Mouse (Mus musculus): ENCODE measurements around the gene Arhgef17. TPM values are rescaled to one million over a fixed set of nuclear protein-coding genes. Genes with fewer than 3 reads are reported as not detected.

Arhgef17 gene
- total RNA-seq, 1 experiment from 2014 or later = 0.59 TPM

DNA sequence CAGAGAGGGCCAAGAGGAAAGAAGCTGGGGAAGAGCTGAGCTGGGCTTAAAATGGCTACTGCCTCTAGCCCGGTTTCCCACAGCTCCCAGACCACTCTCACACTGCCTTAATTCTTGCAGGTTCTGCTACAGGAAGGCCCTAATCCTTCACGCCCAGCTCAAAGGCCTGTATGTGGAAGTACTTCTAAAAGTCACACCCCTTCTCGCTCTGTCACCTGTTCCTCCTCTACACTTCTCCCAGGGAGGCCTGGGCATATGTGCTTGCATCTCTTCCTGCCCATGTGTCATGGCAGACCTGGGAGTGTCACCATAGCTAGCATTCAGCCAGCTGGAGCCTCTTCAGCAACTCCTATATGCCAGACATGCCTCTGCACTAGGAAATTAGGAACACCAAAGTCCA, 78.5 kb downstream of the Arhgef17 start:
- ATAC-seq (replicated peaks; ENCODE audit: low read depth, poor library complexity, severe bottlenecking) = no peak

DNA sequence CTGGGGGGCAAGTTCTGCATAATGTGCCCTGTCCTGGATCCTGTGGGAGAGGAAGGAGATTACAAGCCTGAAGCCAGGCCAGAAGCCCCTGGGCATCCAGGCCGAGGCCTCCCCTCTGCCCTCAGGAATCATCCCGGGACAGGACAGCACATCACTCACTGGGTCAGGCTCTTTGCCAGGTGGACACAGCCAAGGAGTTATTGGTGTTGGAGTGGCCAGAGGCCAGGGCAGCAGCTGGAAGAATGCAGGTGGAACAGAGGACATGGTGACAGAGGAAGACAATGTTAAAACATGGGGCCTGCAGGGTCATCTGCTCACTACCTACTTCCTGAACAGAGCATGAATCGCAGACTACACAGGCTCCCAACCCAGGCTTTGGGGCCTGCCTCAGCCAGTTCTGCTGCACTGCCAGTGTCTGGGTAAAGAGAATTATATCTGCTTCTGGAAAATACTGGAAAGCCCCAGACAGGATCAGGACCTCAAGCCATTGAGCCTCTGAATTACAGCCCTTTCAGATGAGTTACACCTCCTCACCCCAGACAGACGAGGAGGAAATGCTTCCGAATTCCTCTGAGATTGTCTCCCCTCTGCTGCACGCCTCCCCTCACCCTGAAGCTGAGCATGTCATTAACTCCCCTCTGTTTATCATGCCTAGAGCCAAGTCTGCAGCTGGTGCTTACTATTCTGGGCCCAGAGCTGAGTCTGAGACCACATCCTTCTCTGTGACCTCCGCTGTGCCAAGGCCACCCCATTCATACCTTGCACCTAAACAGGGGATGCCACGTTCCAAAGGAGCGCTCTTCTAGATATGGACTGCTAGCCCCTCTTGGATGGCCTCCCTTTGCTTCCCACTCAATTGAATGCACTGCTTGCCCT, 80.2 kb downstream of the Arhgef17 start:
- ATAC-seq (replicated peaks; ENCODE audit: low read depth, poor library complexity, severe bottlenecking) = no peak

DNA sequence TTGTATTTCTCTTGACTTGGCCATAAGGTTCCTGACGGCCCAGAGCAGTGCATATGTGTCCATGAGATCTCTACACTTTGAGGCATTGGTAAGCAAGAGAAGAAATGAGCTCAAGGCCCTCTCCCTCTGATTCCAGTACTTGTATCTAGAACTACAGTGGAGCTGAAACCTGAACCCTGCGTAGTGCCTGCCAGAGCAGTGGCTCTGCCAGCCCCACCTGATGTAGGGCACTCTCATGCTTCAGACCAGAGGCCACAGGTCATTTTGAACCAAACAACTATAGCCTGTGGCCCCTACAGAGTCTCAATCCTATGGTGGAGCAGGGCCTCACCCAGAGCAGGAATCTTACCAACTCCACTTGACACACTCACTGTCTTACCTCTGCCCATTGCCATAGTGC, 82.4 kb downstream of the Arhgef17 start:
- no peak for ATAC-seq (replicated peaks; ENCODE audit: low read depth, poor library complexity, severe bottlenecking)

DNA sequence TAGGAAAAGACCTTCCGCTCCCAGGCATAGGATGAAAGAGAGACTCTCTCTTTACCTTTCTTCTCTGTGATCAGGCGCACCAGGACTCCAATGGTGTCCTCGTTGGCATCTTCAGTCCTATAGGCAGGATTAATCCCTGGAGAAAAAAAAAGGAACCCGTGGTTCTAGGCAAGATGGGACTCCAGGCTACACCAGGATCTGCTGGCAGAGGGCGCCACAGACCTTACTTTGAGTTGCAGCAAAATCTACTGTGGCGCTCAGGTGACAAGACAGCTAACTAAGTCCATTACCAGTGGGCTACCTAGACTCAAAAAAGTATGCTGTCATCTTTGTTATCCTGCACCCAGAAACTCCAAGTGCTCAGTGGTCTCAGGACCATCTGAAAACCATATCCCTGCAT, 83.2 kb downstream of the Arhgef17 start:
- 0 out of 2 replicates have a peak, but pooled peaks have one; percentile 4 for ATAC-seq (replicated peaks; ENCODE audit: low read depth, poor library complexity, severe bottlenecking)

DNA sequence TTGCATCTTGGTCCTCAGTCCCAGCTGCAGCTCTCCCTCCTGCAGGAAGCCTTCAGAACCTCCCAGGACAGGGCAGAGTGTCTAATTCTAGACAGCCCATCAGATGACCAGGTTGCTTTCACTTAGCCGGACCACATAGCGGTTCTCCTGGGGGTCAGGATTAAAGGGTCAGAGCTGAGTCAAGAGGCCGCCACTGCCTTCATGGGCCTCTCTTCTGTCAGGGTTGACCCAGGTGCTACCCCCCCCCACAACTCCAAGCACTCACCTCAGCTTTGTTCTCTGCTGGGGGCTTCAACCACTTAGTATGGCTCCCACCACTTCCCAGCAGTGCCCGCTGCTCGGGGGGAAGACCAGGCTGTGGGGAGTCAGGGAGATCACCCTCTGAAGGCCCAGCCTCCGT, 84.8 kb downstream of the Arhgef17 start:
- ATAC-seq (replicated peaks; ENCODE audit: low read depth, poor library complexity, severe bottlenecking) = no peak

DNA sequence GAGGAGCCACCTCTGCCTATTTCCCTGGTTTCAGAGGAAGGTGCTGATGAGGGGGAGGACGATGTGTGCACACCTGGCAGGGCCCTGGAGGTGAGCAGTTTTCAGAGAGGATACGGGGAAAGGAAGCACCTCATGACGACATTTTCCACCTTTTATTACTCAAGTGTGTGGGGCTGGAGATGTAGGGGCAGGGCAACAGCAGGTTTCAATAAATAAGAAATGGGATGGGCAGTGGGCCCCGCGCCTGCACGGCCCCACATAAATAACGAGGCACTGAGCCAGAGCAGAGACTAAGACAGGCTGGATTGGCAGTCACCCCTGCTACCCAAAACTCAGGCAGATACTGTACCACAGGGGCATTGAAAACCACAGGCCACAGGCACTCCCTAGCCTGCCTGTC, 85.9 kb downstream of the Arhgef17 start:
- ATAC-seq (replicated peaks; ENCODE audit: low read depth, poor library complexity, severe bottlenecking) = peak; percentile 44

DNA sequence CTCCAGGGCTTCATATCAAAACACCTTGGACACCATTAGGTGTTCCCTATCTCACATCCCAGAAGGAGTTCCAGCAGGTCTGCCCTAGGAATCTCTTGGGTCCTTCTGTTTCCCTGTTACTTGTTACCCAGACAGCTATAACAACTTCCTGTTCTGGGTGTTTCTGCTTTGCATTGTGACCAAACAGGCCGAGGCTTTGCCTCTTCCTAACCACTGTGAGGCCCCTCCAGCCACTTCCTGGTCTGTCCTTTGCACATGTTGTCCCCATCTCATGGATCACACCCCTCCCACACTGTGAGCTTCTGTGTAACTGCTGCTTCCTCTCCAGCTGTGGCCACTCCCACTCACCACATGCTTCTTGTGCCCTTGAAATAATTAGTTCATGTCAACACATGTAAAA, 86.5 kb downstream of the Arhgef17 start:
- peak; percentile 84 for ATAC-seq (replicated peaks; ENCODE audit: low read depth, poor library complexity, severe bottlenecking)

DNA sequence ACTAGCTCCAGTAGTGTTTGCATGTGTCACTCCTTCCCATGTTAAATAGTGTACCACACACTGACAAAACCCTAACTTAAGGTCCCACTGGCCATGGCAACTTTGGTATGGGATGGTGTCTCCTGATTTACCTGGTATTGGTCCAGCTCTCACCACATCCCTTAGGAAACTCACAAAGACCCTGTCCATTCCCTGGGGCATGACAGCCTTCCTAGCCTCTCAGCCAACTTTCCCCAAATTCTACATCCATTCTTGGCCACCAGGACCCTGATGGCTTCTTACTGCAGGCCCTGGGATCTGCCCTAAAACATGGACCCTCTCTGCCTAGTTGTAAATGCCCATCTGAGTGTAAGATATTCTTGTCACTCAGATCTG, 86.9 kb downstream of the Arhgef17 start:
- no peak for ATAC-seq (replicated peaks; ENCODE audit: low read depth, poor library complexity, severe bottlenecking)

DNA sequence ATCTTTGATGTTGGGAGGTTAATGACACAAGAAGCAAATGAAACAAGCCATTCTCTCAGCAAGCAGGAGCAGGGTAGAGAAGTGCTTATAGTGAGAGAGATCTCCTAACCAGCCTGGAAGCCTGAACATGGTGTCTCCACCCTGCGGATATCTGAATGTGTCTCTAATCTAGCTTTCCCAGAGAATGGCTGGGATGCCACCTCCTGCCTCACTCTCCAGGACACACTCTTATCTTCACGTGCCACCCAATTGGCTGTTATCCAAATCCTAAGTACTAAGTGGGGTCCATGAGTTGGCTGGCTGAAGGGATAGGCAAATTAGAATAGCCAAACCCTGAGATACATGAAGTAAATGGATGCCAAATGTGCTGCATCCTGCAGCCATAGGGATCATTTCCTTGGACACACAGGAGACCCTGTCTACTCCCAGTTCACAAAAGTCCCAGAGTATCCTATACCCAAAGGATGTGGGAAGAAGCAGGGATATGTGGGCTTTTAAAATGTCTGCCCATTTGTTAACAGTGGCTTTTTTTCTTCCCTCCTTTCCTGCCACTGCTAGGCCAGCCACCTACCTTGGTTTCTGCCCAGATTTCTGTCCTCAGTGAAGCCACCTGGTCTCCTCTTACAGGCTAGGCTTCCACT, 87.4 kb downstream of the Arhgef17 start:
- ATAC-seq (replicated peaks; ENCODE audit: low read depth, poor library complexity, severe bottlenecking) = peak; percentile 41

DNA sequence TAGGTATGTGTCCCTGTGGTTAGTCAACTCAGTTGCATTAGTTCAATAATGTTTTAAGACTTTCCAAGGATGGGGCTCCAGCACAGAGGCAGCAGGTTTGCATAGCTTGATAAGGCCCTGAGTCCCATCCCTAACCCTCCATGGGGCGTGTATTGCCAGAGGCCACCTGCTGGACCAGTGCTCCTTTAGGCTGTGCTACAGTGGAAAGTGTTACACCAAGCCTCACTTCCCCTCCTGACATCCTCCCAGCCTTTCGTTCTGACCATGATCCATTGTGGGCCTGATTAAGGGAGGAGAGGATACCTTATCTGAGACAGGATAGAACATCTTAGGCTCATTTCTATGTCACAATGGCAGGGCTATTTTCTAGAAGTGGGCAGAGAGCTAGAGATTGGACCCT, 88.0 kb downstream of the Arhgef17 start:
- no peak for ATAC-seq (replicated peaks; ENCODE audit: low read depth, poor library complexity, severe bottlenecking)

DNA sequence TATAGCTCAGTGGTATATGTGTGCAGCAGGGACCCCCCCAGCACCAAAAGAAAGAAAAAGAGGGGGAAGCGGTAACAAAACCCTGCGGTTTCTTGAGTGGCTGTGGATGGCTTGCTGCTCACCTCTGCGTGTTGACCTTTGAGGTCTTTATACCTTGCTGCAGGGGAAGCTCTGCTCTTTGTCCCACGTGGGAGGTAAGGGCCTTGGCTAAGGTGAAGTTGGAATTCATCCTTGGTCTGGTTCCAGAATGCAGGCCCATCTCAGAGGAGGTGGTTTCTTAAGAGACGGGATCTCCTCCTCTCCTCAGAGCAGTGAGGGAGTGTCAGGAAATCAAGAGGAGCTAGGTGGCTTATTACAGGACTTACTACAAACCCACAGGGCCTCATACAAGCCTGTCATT, 89.7 kb downstream of the Arhgef17 start:
- ATAC-seq (replicated peaks; ENCODE audit: low read depth, poor library complexity, severe bottlenecking) = no peak

DNA sequence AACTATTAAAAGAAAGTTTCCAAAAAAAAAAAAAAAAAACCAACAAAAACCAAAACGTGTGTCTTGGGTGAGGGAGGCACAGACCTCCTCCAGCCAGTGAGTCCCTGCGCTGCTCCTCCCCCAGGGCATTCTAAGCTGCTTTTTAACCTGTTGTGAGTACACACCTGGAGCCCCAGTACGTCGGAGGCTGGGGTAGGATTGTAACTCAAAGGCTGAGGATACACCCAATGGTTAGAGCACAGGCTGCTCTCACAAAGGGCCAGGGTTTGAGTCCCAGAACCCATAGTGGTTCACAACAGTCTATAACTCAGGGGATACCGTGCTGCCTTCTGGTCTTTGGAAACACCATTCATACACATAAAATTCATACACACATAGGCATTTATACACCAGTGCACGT, 90.3 kb downstream of the Arhgef17 start:
- no peak for ATAC-seq (replicated peaks; ENCODE audit: low read depth, poor library complexity, severe bottlenecking)

DNA sequence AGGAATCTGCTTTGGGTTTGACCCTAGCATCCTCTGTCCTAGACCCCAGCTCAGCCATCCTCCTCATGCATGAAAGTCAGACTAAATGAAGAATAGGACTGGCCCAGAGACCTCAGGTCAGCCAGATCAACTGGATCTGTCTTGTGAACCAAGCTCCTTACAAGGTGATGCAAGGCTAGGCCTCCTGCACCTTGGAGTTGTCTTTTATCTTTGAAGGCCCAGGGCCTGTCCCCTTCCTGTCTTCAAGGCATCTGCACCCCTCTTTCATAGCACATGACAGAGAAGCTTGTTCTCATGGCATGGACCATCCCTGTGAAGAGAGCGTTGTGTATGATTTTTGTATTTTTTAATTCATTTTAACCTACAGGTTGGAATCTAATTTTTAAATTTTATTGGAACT, 91.0 kb downstream of the Arhgef17 start:
- no peak for ATAC-seq (replicated peaks; ENCODE audit: low read depth, poor library complexity, severe bottlenecking)

DNA sequence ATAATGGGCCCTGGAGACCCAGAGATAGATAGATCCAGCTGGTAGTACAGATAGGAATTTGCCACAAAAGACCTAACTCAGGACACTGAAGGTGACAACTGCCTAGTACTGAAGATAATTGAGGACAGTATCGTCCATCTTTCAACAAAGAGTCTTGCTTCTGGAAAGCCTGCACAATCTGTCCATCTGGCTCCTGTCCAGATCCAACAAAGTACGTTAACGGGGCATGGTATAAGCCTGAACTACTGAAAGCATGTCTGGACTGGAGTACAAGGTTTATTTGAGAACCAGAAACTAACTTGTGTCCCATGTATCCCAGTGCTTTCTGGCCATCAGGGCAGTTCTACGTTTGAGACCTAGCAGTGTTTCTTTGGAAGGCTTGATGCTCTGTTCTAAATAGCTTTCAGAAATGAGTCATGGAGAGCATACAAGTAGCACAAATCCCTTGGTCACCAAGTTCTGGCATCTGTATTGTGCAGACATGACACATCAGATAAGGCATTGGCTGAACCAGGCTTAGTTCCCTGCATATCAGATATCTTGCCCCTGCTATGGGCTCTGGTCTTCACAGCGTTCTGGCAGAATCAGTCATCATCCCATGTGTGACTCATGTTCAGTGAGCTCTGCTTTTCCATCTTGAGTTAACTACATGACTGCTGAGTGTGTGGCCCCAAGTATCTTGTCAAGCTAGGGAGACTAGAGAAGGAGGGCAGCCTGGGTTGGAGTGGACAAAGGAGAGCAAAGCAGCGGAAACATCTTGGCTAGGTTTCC, 92.1 kb downstream of the Arhgef17 start:
- ATAC-seq (replicated peaks; ENCODE audit: low read depth, poor library complexity, severe bottlenecking) = no peak

DNA sequence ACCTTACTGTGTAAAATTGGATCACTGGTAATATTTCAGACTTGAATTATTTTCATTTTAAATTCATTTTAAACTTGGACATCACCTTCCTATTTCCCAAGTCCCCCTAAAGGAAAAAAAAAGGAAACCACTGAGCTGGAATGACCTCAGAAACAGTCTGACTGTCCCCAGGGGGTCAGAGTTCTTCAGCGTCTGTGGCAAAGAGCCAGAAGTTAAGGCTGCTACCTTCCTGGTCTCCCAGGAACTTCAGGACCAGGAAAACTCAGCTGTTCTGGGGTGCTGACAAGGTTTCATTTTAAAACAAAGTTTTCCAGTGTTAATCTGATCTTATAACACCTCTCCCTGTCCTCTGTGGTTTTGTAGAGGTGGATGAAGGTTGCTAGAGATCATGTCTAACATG, 94.2 kb downstream of the Arhgef17 start:
- ATAC-seq (replicated peaks; ENCODE audit: low read depth, poor library complexity, severe bottlenecking) = no peak

DNA sequence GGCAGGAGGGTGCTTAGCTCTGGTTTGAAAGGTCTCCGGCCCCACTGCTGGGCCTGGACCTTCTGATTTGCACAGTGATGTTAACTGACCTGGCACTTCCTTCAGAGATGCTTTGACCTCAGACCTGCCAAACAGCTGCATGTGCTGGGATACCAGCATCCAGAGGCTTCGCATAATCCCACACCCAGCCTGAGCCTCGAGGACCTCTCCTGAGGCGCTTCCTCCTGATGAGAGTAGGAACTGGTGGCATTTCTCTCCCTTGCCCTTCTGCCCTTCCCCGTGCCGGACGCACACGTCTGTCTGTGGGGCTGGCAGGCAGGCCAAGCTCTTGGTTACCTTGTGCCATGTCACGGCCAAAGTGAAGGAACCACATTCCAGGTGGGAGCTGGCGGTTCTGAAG, 95.2 kb downstream of the Arhgef17 start:
- no peak for ATAC-seq (replicated peaks; ENCODE audit: low read depth, poor library complexity, severe bottlenecking)

DNA sequence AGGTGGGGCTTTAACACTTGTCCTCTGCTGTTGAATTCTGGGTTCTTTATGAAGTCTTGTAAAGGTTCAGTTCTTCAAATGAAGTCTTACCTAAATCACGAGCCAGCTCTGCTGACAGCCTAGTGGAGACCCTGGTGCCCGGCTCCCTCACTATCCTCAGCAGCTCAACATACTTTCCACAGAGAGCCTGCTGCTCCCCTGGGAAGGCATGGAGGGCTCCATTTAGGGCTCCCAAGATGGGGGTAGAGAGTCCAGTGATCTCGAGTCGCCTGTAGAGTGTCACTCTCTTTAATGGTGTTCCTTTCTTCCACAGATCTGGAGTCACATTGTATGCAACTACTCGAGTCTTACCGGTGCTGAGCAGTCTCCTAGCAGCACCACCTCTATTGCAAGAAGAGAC, 96.2 kb downstream of the Arhgef17 start:
- ATAC-seq (replicated peaks; ENCODE audit: low read depth, poor library complexity, severe bottlenecking) = no peak

DNA sequence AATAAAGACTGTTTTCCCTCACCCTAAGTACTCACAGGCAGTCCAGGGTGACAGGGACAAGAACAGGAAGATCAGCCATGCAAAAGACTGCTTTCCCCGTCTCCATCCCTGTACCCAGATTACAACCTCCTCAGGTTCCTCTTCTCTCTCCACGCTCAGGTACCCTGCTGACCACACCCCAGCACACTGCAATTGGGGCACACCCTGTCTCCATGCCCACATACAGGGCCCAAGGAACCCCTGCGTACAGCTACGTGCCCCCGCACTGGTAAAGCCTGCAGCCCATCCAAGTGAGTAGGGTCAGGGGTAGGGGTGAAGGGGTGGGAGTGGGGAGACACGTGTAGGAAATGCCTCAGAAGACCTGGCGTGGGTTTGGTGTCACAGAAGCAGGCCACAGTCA, 96.7 kb downstream of the Arhgef17 start:
- no peak for ATAC-seq (replicated peaks; ENCODE audit: low read depth, poor library complexity, severe bottlenecking)

DNA sequence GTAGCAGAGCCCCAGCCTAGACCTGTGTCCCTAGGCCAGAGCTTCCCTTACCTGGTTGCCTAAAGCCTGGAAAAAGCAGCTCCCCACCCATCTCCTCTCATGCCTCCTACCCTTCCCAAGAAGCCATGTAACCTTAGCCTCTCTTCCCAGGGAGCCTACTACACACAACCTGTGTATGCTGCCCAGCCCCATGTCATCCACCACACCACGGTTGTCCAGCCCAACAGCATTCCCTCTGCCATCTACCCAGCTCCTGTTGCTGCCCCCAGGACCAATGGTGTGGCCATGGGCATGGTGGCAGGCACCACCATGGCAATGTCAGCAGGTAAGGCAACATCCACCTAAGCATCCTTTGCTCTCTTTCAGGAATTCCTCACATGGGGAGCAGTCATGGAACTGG, 98.0 kb downstream of the Arhgef17 start:
- no peak for ATAC-seq (replicated peaks; ENCODE audit: low read depth, poor library complexity, severe bottlenecking)

DNA sequence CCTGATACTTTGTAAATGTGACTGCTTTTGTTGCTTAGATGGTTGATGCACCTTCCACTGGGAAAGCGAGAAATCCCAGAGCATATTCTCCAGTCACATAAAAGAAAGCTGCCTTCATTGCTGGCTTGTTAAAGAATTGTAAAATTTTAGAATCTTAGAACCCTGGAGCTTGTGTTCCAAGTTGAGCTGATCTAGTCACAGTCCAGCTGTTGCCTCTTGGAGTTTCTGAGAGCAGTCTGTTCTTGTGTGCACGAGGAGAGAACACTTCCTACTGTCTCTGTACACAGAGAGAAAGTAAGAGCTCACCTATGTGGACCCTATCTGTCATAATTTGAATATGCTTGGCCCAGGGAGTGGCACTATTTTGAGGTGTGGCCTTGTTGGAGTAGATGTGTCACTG, 103.4 kb downstream of the Arhgef17 start:
- ATAC-seq (replicated peaks; ENCODE audit: low read depth, poor library complexity, severe bottlenecking) = no peak

DNA sequence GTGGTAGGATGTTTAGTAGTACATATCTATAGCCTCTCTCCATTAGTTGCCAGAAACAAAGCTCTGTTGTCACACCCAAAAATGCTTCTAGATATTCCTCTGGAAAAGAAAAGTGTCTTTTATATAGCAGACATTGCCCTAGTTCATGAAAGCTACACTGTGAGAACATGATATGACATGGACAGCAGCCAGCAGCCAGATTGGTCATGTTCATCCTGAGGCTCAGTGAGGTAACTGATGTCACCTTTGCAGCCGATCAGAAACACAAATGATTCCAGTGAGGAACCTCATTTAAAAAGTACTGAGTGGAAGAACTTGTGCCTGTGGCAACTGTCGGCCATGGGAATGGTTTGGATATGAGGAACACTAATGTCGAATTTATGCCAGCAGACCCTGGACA, 107.2 kb downstream of the Arhgef17 start:
- ATAC-seq (replicated peaks; ENCODE audit: low read depth, poor library complexity, severe bottlenecking) = no peak
